Mouse (Mus musculus) natural killer cell, adult 2 months (primary cell): ENCODE measurements around the gene Gm20388.

Experiments
- DNase-seq, 2 experiments: peaks; one replicate each; pipeline ENCODE4 v3.0.0; 2022; ENCODE audit warnings: low spot score in 2 of 2

The Gm20388 gene

GRCm38 (mm10) chr8:121086004-121086900 is 1175.6 kb downstream of the Gm20388 start:
- DNase-seq = no peak

DNA sequence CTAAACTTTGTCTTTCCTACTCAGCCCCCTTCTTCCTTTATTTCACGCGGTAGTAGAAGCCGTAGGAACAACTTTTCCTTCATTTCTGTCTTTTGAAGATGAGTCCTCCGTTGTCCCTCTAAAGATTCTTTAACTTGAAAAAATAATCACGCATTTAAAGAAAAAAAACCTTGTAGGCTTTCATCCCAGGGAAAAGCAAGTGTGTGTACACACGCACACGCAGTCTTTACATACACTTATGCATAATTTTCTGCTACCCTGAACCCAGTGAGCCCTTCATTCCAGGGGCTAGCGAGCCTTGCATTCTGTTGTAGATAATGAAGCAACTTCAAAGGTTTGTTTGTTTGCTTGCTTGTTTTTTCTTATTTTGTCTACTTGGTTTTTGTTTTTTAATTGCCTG is 1177.6 kb downstream of the Gm20388 start:
- no peak for DNase-seq

GRCm38 (mm10) chr8:121088871-121089630 is 1178.4 kb downstream of the Gm20388 start:
- DNase-seq = no peak

DNA sequence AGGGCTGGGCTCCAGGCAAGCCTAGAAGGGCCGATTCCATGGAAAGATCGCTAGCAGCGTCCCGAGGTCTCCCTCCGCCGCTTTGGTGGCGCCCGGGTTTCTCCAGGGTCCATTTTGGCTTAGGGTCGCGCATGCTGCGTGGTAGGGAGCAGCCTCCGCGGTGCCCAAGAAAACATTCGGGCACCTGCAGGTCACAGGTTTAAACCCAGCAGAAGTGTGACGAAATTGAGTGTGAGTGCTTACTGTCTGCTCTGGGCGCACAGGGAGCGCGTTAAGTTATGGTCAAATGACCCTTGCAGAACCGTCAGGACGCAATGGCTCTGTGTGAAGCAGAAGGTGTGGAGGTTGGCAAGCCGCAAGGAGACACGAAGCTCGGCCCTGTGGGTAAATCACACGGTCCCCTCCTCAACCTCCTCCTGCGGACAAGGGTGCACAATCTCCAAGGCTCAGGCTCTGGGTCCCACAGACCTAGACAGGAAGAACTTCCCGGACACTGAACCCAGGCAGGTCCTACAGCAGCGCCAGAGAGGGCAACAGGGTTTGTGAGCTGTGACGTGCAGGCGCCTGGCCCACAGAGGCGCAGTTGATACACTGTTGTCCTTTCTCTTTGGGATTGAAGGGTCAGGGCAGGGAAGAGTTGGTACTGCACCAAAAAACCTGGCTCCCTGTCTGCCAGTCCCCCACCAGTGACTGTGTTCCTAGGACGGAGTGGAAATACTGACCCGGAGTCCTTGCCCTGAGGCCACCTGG is 1179.2 kb downstream of the Gm20388 start:
- DNase-seq = no peak

DNA sequence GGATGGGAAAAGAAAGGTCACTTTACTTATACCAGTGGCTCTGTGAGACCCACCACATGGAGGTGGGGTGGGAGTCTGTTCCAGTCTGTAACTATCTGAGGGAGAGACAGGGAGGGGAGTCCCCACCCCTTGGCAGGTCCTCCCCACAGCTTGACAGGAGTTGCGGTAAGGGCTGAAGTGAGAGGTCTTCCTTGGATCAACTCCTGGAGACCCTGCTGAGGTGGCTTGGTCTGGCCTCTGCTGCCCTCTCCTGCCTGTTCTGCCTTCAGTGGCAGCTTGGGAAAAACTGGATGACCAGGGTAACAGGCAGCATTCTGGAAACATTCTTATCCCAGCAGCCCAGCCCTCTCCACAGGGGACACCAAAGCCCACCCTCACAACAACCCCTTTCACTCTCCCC is 1180.1 kb downstream of the Gm20388 start:
- no peak for DNase-seq

GRCm38 (mm10) chr8:121092141-121092540 is 1181.5 kb downstream of the Gm20388 start:
- DNase-seq = no peak

DNA sequence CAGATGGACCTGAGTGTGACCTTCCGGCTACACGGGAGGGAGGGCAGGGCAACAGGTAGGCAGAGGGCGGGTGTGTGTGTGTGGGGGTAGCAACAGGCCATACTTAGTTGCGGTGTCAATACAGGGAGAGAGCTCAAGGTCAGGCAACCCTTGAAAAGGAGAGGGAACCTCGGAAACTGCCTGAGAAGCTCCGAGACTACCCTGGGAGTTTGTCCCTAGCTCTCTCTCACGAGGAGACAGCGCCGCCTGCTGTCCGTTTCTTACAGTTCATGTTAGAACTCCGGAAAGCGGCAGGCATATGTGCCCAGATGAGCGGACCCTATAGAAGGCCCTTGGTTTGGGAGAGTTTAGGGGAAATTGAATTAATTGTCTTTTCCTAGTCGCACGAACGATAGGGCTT is 1182.0 kb downstream of the Gm20388 start:
- peak; percentile 65 to 71 for DNase-seq

GRCm38 (mm10) chr8:121093496-121093895 is 1182.9 kb downstream of the Gm20388 start:
- no peak for DNase-seq

- peak; percentile 62 to 73 for DNase-seq
Measured at GRCm38 (mm10) chr8:121104049-121104818, 1193.6 kb downstream of the Gm20388 start.

DNA sequence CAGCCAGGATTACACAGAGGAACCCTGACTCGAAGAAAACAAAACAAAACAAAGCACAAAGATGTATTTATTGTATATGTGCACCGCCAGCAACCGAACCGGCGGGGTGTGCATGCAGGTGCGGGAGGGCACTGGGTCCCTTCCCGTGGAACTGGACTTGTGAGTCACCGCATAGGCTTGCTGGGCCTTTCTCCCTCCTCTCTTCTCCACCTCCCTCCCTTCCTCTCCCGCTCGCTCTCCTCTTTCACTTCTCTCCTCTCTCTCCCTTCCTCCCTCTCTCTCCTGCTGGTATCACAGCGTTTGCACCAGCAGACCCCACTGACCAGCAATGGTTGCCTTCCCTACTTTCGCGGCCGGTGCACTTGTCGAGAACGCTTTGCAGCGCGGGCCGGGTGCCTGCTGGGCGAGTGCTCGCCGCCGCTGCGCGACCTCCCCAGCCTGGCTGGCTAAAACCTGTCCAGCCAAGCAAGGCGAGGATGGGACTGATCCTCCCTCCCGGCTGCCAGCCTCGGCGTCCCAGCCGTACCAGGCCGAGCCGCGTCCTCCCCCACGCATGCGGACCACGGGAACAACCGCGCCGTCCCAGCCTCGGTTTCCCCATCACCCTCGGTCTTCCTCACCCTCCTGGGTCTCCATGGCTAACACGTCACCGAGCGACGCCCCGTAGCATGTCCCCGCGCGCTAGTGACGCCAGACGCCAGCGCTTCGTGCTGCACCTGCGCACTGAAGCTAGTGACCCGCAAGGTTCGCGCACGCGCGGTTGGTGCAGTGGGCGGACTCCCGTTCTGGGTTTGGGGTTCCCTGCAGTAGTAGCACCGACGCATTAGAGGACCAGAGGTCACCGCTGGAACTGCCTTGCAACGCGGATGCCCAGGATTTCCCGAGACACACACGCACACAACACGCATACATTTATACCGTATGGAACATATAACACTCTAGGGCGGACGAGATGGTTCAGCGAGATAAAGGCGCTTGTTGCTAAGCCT is 1197.3 kb downstream of the Gm20388 start, which contains the start of gene Mthfsd:
Mthfsd (minus strand) TSS at position 725 of the 989 bp plus-strand sequence.
- DNase-seq = peak; percentile 97 to 98

DNA sequence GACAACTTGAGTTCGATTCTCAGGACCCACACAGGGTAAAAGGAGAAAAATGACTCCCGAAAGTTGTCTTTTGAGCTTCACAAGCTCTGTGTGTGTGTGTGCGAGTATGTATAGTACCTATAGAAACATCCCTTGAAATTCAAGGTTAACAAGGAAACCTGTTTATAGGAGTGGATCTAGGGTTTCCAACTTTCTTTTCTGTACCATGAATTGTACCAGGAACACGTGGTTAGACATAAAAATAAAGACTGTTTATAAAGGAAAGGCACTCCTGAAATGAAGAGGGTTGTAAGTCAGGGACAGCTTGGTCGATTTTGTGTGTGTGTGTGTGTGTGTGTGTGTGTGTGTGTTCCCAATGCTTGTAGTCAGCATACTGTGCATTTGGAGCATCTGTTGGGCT is 1198.0 kb downstream of the Gm20388 start:
- no peak for DNase-seq

GRCm38 (mm10) chr8:121111145-121111907 is 1200.7 kb downstream of the Gm20388 start:
- no peak for DNase-seq

- peak; percentile 93 to 95 for DNase-seq
Measured at GRCm38 (mm10) chr8:121113261-121113660, 1202.6 kb downstream of the Gm20388 start.

DNA sequence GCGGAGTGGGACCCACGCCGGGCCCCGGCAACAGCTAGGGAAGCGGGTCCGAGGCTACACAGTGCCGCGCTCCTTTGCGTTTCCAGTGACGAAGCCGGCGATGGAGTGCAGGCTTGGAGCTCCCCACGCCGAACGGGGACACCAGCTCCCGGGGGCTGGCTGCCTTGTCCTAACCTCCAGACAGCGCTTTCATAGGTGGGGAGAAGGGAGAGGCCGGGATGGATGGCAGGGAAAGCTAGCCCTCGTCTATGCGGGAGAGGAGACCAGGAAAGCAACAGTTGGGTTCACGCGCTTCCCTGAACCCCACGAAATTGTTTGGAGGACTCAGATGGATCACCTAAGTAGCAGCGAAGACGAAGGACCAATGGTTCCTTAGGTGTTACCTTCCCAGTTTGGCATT is 1204.5 kb downstream of the Gm20388 start:
- no peak for DNase-seq

DNA sequence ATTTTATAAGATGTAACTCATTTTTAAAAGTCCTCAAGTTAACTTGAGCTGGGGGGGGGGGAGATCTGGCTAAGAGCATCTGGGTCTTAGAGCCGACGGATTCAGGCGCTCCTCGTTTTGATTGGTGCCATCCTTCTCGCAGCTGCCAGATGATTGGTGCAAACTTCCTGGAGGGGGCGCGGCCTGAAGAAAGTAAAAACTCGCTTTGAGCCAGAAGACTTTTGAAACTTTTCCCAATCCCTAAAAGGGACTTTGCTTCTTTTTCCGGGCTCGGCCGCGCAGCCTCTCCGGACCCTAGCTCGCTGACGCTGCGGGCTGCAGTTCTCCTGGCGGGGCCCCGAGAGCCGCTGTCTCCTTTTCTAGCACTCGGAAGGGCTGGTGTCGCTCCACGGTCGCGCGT is 1205.3 kb downstream of the Gm20388 start, which contains the start of gene Foxc2:
Foxc2 (plus strand) TSS at position 224 of the 400 bp plus-strand sequence.
- peak; percentile 50 to 64 for DNase-seq

- no peak for DNase-seq
Measured at GRCm38 (mm10) chr8:121116591-121117185, 1206.0 kb downstream of the Gm20388 start.

- no peak for DNase-seq
Measured at GRCm38 (mm10) chr8:121117186-121117651, 1206.6 kb downstream of the Gm20388 start.

DNA sequence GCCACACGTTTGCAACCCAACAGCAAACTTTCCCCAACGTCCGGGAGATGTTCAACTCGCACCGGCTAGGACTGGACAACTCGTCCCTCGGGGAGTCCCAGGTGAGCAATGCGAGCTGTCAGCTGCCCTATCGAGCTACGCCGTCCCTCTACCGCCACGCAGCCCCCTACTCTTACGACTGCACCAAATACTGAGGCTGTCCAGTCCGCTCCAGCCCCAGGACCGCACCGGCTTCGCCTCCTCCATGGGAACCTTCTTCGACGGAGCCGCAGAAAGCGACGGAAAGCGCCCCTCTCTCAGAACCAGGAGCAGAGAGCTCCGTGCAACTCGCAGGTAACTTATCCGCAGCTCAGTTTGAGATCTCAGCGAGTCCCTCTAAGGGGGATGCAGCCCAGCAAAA is 1207.3 kb downstream of the Gm20388 start:
- no peak for DNase-seq
